Mouse (Mus musculus): Measurements from ENCODE around the gene Git1.

DNA sequence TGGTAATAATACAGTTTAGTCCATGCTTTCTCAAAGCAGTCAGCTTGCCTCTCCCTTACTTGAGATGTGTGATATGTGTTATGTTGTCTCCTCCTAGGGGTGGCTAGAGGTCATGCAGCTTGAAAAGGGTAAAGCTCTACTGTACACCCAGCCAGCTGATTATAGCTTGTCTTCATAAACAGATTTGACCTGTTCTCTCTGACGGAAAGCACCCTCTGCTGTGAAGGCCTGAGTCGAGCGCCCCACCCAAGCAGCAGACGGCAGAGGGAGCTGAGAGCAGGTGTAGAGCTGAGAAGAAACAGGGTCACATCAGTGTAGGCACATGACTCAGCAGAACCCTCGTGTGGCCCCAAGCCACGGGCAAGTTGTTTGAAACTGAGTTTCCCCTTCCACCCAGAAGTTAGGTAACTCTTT, 46.7 kb upstream of the Git1 start:
- TF ChIP-seq POLR2A (IDR thresholded peaks at IDR 0.05; ENCODE audit: insufficient read length, low read depth) = no peak
- no peak for TF ChIP-seq USF1 (IDR thresholded peaks at IDR 0.05; ENCODE audit: low read depth)
- no peak for TF ChIP-seq CEBPB (IDR thresholded peaks at IDR 0.05; ENCODE audit: insufficient read depth, poor library complexity, severe bottlenecking)
- TF ChIP-seq TCF3 (IDR thresholded peaks at IDR 0.05; ENCODE audit: insufficient read length, low read depth) = no peak
- TF ChIP-seq MYOG (IDR thresholded peaks at IDR 0.05; ENCODE audit: control insufficient read depth in 1 of 3, insufficient read depth in 1 of 3, insufficient read length in 2 of 3, low read depth in 2 of 3) = peak in 1 of 3 experiments; percentile 80
- TF ChIP-seq MAX (IDR thresholded peaks at IDR 0.05; ENCODE audit: low read depth) = no peak
- no peak for TF ChIP-seq POLR2AphosphoS2 (IDR thresholded peaks at IDR 0.05; ENCODE audit: insufficient read length, low read depth)
- no peak for TF ChIP-seq E2F4 (IDR thresholded peaks at IDR 0.05; ENCODE audit: insufficient read depth)
- no peak for TF ChIP-seq TCF12 (IDR thresholded peaks at IDR 0.05; ENCODE audit: insufficient read depth, poor library complexity, severe bottlenecking)
- peak in 2 of 3 experiments; percentile 48 to 86 for TF ChIP-seq MYOD1 (IDR thresholded peaks at IDR 0.05; ENCODE audit: control insufficient read depth in 1 of 3, insufficient read length in 2 of 3, low read depth in 2 of 3)
